Mouse (Mus musculus) kidney, embryonic 14.5 days (tissue): ENCODE results near the gene Naa38. TPM values are rescaled to one million over a fixed set of nuclear protein-coding genes. Genes with fewer than 3 reads are reported as not detected.

Experiments used
- ATAC-seq: fragments of 200-750 bp; cut with Nextera tagmentation; 2 replicates; pipeline ENCODE4 v1.8.0; 2017; ENCODE audit warnings: moderate number of reproducible peaks, mild to moderate bottlenecking, moderate TSS enrichment, moderate library complexity; ENCODE audit not compliant: low FRiP score, low TSS enrichment
- H3K27ac ChIP-seq: fragments of 300-500 bp; sonication (generic); 2 replicates; pipeline ENCODE4 v1.5.1; 2014; ENCODE audit warnings: low read depth, mild to moderate bottlenecking, low read length, moderate library complexity, mixed read lengths
- H3K27me3 ChIP-seq: fragments of 300-500 bp; sonication (generic); 2 replicates; pipeline ENCODE4 v1.6.1; 2014; ENCODE audit warnings: mild to moderate bottlenecking, low read length; ENCODE audit not compliant: control insufficient read depth, insufficient read depth
- H3K36me3 ChIP-seq: fragments of 300-500 bp; sonication (generic); 2 replicates; pipeline ENCODE4 v1.6.1; 2014; ENCODE audit warnings: low read length, mixed read lengths; ENCODE audit not compliant: control insufficient read depth, insufficient read depth
- H3K4me1 ChIP-seq: fragments of 300-500 bp; sonication (generic); 2 replicates; pipeline ENCODE4 v1.6.1; 2014; ENCODE audit warnings: low read length, mixed read lengths; ENCODE audit not compliant: control insufficient read depth, insufficient read depth
- H3K4me2 ChIP-seq: fragments of 300-500 bp; sonication (generic); replicated peaks from 2 replicates; pipeline ENCODE4 v1.6.1; 2014; ENCODE audit warnings: low read depth, mild to moderate bottlenecking, low read length
- H3K4me3 ChIP-seq: fragments of 300-500 bp; sonication (generic); 2 replicates; pipeline ENCODE4 v1.5.1; 2014; ENCODE audit warnings: mild to moderate bottlenecking, low read length
- H3K9ac ChIP-seq: fragments of 300-500 bp; sonication (generic); 2 replicates; pipeline ENCODE4 v1.6.1; 2014; ENCODE audit warnings: low read depth, mild to moderate bottlenecking, low read length, moderate library complexity
- H3K9me3 ChIP-seq: fragments of 300-500 bp; sonication (generic); 2 replicates; pipeline ENCODE4 v1.6.1; 2016; ENCODE audit warnings: low read length; ENCODE audit not compliant: control insufficient read depth
- WGBS: fragments of 180-500 bp; shearing (Covaris S2); extraction: QIAGEN DNeasy Blood & Tissue Kit; methylation state at CpG from one replicate; pipeline ENCODE4 v1.1.7; 2014; 5-methylcytosine and 5-hydroxymethylcytosine counted together
- polyA plus RNA-seq: library from polyadenylated mRNA; unstranded; fragments of >200 nt; fragmentation: Nextera tagmentation; extraction: Ambion mirVana; gene quantifications from 2 replicates; pipeline ENCODE4 v1.2.1, GENCODE M21; 2014

The Naa38 gene
- polyA plus RNA-seq, 1 experiment from 2014 or later: 172 TPM

- ATAC-seq: no peak
- Histone ChIP-seq H3K9me3 (no peaks in the 10 kb centered on the region), H3K36me3 (no peaks in the 10 kb centered on the region), H3K4me1 (peaks cover 41% of the 10 kb centered on the region), H3K9ac (peak overlapping the region; percentile 52), H3K27me3 (peaks cover 22% of the 10 kb centered on the region), H3K27ac (peak overlapping the region; percentile 88), H3K4me3 (peak overlapping the region; percentile 84), H3K4me2 (peak overlapping the region; percentile 95)
- under 1% methylated on average over 19 of the region's 19 CpGs for WGBS
Measured at GRCm38 (mm10) chr11:69419443-69419812, 24.1 kb downstream of the Naa38 start.

DNA sequence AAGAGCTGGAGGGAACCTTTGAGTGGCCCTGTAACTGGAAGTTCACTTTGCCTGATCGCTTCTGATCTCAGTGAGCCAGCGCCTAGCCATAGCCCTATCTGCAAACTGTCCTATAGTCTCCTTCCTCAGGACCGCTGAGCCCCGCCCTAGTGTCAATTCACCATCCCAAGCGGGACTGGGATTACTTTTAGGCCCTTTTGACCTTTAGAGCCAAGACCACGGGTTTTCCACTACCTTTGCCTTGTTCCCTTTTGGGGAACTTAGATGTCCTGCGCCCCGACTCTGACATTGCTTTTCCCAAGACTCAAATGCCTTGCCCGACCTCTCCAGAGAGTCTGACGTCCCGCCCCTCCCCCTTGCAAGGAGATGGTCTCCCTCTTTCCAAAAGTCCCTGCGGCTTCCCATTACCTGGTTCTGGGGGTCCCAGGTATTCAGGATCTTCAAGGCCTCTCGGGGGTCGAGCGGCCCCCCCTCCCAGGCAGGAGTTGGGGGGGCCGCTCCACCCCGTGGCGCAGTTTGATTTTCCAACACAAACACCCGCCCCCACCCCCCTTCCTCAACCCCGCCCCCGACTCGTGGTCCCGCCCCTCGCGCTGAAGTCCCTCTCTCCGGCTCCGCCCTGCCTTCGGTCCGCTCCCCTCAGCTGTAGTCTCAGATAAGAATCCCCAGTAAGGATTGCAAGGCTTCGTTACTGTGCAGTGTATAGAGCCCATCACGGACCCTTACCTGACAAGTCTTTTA, 24.7 kb downstream of the Naa38 start:
- Histone ChIP-seq H3K9me3 (no peaks in the 10 kb centered on the region), H3K9ac (peak overlapping the region; percentile 52), H3K4me2 (peak overlapping the region; percentile 95), H3K27me3 (peaks cover 22% of the 10 kb centered on the region), H3K36me3 (no peaks in the 10 kb centered on the region), H3K4me1 (peaks cover 36% of the 10 kb centered on the region), H3K27ac (peak overlapping the region; percentile 88; the same call in 1 of the 2 replicates), H3K4me3 (peak overlapping the region; percentile 84)
- no peak for ATAC-seq
- under 1% methylated on average over 31 of the region's 31 CpGs for WGBS

- Histone ChIP-seq H3K4me2 (peak overlapping the region; percentile 95), H3K9ac (peak overlapping the region; percentile 52; the same call in 1 of the 2 replicates), H3K4me3 (peak overlapping the region; percentile 84), H3K27ac (no peak overlapping the region), H3K9me3 (no peaks in the 10 kb centered on the region), H3K4me1 (peaks cover 35% of the 10 kb centered on the region), H3K36me3 (no peaks in the 10 kb centered on the region), H3K27me3 (peaks cover 22% of the 10 kb centered on the region)
- 7% methylated on average over 10 of the region's 10 CpGs for WGBS
- ATAC-seq: no peak
Measured at GRCm38 (mm10) chr11:69420554-69421000, 25.3 kb downstream of the Naa38 start.

- WGBS: 12% methylated on average over 25 of the region's 25 CpGs
- H3K4me2 ChIP-seq: peak overlapping the region; percentile 95; the same call in 1 of the 2 replicates
- ATAC-seq: no peak
- peaks cover 22% of the 10 kb centered on the region for H3K27me3 ChIP-seq
- no peaks in the 10 kb centered on the region for H3K36me3 ChIP-seq
- H3K4me1 ChIP-seq: peaks cover 35% of the 10 kb centered on the region
- H3K9me3 ChIP-seq: no peaks in the 10 kb centered on the region
- H3K9ac ChIP-seq: no peak overlapping the region; the same call in 1 of the 2 replicates
- H3K27ac ChIP-seq: no peak overlapping the region
- 0 out of 2 replicates have a peak overlapping the region, but pooled peaks have one; percentile 84 for H3K4me3 ChIP-seq
Measured at GRCm38 (mm10) chr11:69421131-69421977, 26.1 kb downstream of the Naa38 start.

DNA sequence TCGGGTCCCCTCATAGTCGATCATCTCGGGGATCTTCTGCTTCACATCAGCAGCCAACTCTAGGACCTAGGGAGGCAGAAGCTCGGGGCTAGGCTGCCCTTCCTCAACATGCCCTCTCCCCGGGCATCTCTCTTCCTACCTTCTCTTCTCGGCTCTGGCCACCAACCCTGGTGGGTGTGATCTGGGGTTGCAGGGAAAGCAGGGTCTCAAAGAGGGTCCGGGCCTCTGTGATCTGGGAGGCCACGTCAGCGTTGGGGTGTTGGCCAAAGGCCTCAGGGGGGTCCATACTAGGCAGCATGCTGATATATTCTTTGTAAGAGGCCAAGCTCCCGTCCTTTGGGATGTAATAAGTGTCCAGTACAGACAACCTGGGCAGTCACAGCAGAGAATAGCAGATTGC, 27.6 kb downstream of the Naa38 start:
- 88% methylated on average over 10 of the region's 10 CpGs for WGBS
- H3K4me3 ChIP-seq: no peak overlapping the region

DNA sequence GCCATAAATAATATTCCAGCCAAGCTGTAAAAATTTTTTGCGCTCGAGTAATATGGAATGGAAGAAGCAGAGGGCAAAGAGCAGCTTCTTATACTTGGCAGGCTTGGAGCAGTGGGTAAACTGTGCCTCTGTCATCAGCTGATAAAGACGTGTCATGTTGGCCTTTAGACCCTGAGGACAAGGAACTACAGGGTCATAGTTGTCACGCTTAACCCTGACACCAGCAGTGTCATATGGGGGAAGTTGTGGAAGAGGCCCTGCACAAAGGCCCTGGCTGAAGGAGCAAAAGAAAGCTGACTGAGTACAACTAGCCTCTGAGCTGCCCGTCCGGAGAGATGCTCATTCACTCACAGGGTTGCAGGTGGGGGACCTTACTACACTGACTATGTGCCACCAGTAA, 28.6 kb downstream of the Naa38 start:
- WGBS: 69% methylated on average over 6 of the region's 6 CpGs
- Histone ChIP-seq H3K27me3 (peaks cover 22% of the 10 kb centered on the region), H3K36me3 (no peaks in the 10 kb centered on the region), H3K4me3 (no peak overlapping the region), H3K4me2 (no peak overlapping the region), H3K27ac (no peak overlapping the region), H3K9ac (no peak overlapping the region), H3K9me3 (no peaks in the 10 kb centered on the region), H3K4me1 (peaks cover 25% of the 10 kb centered on the region)
- ATAC-seq: no peak

More for the DNA sequence above, 27.6 kb downstream of the Naa38 start:
- no peaks in the 10 kb centered on the region for H3K9me3 ChIP-seq
- peaks cover 25% of the 10 kb centered on the region for H3K4me1 ChIP-seq
- no peak overlapping the region for H3K27ac ChIP-seq
- H3K9ac ChIP-seq: no peak overlapping the region
- H3K27me3 ChIP-seq: peaks cover 22% of the 10 kb centered on the region
- no peak overlapping the region for H3K4me2 ChIP-seq
- no peak for ATAC-seq
- no peaks in the 10 kb centered on the region for H3K36me3 ChIP-seq

GRCm38 (mm10) chr11:69426246-69426645, 31.0 kb downstream of the Naa38 start:
- no peak for ATAC-seq
- Histone ChIP-seq H3K4me2 (no peak overlapping the region), H3K36me3 (no peaks in the 10 kb centered on the region), H3K27ac (no peak overlapping the region), H3K4me3 (no peak overlapping the region), H3K9me3 (no peaks in the 10 kb centered on the region), H3K27me3 (peaks cover 15% of the 10 kb centered on the region), H3K9ac (no peak overlapping the region), H3K4me1 (peaks cover 8% of the 10 kb centered on the region)
- 81% methylated on average over 2 of the region's 2 CpGs for WGBS

- Histone ChIP-seq H3K9ac (no peak overlapping the region), H3K27ac (no peak overlapping the region), H3K4me3 (no peak overlapping the region), H3K27me3 (no peaks in the 10 kb centered on the region), H3K4me1 (peaks cover 5% of the 10 kb centered on the region; the same call in 1 of the 2 replicates), H3K36me3 (no peaks in the 10 kb centered on the region), H3K9me3 (no peaks in the 10 kb centered on the region), H3K4me2 (no peak overlapping the region)
- WGBS: 21% methylated on average over 4 of the region's 4 CpGs
- ATAC-seq: no peak
Measured at GRCm38 (mm10) chr11:69428751-69429150, 33.5 kb downstream of the Naa38 start.
